Mouse (Mus musculus) left cerebral cortex, postnatal 25 days (tissue): Measurements from ENCODE around the gene Trim38. TPM values are rescaled to one million over a fixed set of nuclear protein-coding genes. Genes with fewer than 3 reads are reported as not detected.
A peak's percentile ranks its signal among the peaks of the same experiment; 100 is the strongest.
"Not testable (repeated sequence)": the region's sequence is repeated elsewhere in the genome, so short reads cannot be mapped to it uniquely, and the experiment has no call there.

ENCODE experiments used
- DNase-seq, 2 experiments: peaks; one replicate each; pipeline ENCODE4 v3.0.0; 2022; ENCODE audit warnings: low spot score in 2 of 2, mixed read lengths in 1 of 2
- intact Hi-C: fragments of 180-260 bp; cut with DNase I; formaldehyde crosslinking; loops from one replicate; pipeline ENCODE4 v1.15.1; 2025
- total RNA-seq, 2 experiments: library from RNA; stranded (reverse); gene quantifications; 2 replicates each; pipeline ENCODE4 v1.2.3; 2021

The Trim38 gene
- total RNA-seq, 2 experiments from 2014 or later: not detected

GRCm38 (mm10) chr13:23744421-23745380 lies 25.0 kb upstream of the Trim38 start:
- no peak for DNase-seq
- intact Hi-C loops: loop anchor here (5.0 kb wide), 1 partner anchor 162 kb away; the partner anchor contains the start of gene Hist1h4d

GRCm38 (mm10) chr13:23745381-23746161 lies 24.1 kb upstream of the Trim38 start, which contains the start of gene Hist1h3c:
Hist1h3c (minus strand) TSS chr13:23745602.
- DNase-seq: peak; percentile 86 to 90
- intact Hi-C loops: no loop called here

- DNase-seq: peak; percentile 85 to 96
- intact Hi-C loops: not testable (repeated sequence)
Observed at GRCm38 (mm10) chr13:23746201-23747080, 23.3 kb upstream of the Trim38 start, which contains the start of gene Hist1h2bb. Hist1h2bb (plus strand) TSS chr13:23746734.

GRCm38 (mm10) chr13:23747081-23747891 lies 22.4 kb upstream of the Trim38 start:
- no peak for DNase-seq

GRCm38 (mm10) chr13:23747892-23748288 lies 21.8 kb upstream of the Trim38 start:
- no peak for DNase-seq
- intact Hi-C loops: no loop called here

More at GRCm38 (mm10) chr13:23747081-23747891, 22.4 kb upstream of the Trim38 start:
- intact Hi-C loops: no loop called here

GRCm38 (mm10) chr13:23749563-23750121 lies 20.1 kb upstream of the Trim38 start:
- no peak for DNase-seq
- intact Hi-C loops: loop anchor here (10.0 kb wide), 1 partner anchor 1965 kb away; the partner anchor contains the start of genes Hist1h1b, Hist1h2an, Hist1h2bp and Hist1h3i

GRCm38 (mm10) chr13:23750839-23751477 lies 18.8 kb upstream of the Trim38 start, which contains the start of gene Hist1h2ab:
Hist1h2ab (plus strand) TSS chr13:23751126.
- intact Hi-C loops: loop anchor here (10.0 kb wide), 1 partner anchor 1966 kb away; the partner anchor contains the start of genes Hist1h1b, Hist1h2an, Hist1h2bp and Hist1h3i
- peak; percentile 45 to 69 for DNase-seq

- DNase-seq: no peak
- intact Hi-C loops: loop anchor here (10.0 kb wide), 1 partner anchor 1967 kb away; the partner anchor contains the start of genes Hist1h1b, Hist1h2an, Hist1h2bp and Hist1h3i
Observed at GRCm38 (mm10) chr13:23751478-23751956, 18.2 kb upstream of the Trim38 start.

- DNase-seq: peak; percentile 94 to 98
- intact Hi-C loops: loop anchor here (10.0 kb wide), 1 partner anchor 1967 kb away; the partner anchor contains the start of genes Hist1h1b, Hist1h2an, Hist1h2bp and Hist1h3i
Observed at GRCm38 (mm10) chr13:23752067-23752741, 17.5 kb upstream of the Trim38 start, which contains the start of gene Hist1h3b. Hist1h3b (plus strand) TSS chr13:23752267.

GRCm38 (mm10) chr13:23752742-23753172 lies 17.0 kb upstream of the Trim38 start:
- intact Hi-C loops: loop anchor here (10.0 kb wide), 1 partner anchor 1968 kb away; the partner anchor contains the start of genes Hist1h1b, Hist1h2an, Hist1h2bp and Hist1h3i
- no peak for DNase-seq

GRCm38 (mm10) chr13:23753314-23754078 lies 16.2 kb upstream of the Trim38 start:
- DNase-seq: no peak
- intact Hi-C loops: loop anchor here (10.0 kb wide), 1 partner anchor 1969 kb away; the partner anchor contains the start of genes Hist1h1b, Hist1h2an, Hist1h2bp and Hist1h3i

GRCm38 (mm10) chr13:23755000-23755399 lies 14.7 kb upstream of the Trim38 start:
- intact Hi-C loops: loop anchor here (5.0 to 10.0 kb wide), 3 partner anchors 178 to 1970 kb away; partner anchors contain the start of genes Hist1h1b, Hist1h2ag, Hist1h2an and Hist1h2bj
- DNase-seq: no peak

- intact Hi-C loops: loop anchor here (5.0 to 10.0 kb wide), 3 partner anchors 179 to 1972 kb away; partner anchors contain the start of genes Hist1h1b, Hist1h2ag, Hist1h2an and Hist1h2bj
- peak; percentile 91 to 98 for DNase-seq
Observed at GRCm38 (mm10) chr13:23756790-23757189, 12.9 kb upstream of the Trim38 start, which contains the start of gene Hist1h4b. Hist1h4b (plus strand) TSS chr13:23757013.

GRCm38 (mm10) chr13:23757211-23757773 lies 12.4 kb upstream of the Trim38 start:
- intact Hi-C loops: loop anchor here (5.0 to 10.0 kb wide), 3 partner anchors 180 to 1972 kb away; partner anchors contain the start of genes Hist1h1b, Hist1h2ag, Hist1h2an and Hist1h2bj
- no peak for DNase-seq
